Mouse (Mus musculus) adrenal gland, adult (tissue): ENCODE results near the gene Dnase2b.
A peak's percentile ranks its signal among the peaks of the same experiment; 100 is the strongest.

ENCODE experiments used
- DNase-seq, 2 experiments: peaks; one replicate each; pipeline ENCODE4 v3.0.0; 2022 to 2023; ENCODE audit warnings: low spot score in 1 of 2; ENCODE audit not compliant: inconsistent age in 2 of 2

Dnase2b gene

DNA sequence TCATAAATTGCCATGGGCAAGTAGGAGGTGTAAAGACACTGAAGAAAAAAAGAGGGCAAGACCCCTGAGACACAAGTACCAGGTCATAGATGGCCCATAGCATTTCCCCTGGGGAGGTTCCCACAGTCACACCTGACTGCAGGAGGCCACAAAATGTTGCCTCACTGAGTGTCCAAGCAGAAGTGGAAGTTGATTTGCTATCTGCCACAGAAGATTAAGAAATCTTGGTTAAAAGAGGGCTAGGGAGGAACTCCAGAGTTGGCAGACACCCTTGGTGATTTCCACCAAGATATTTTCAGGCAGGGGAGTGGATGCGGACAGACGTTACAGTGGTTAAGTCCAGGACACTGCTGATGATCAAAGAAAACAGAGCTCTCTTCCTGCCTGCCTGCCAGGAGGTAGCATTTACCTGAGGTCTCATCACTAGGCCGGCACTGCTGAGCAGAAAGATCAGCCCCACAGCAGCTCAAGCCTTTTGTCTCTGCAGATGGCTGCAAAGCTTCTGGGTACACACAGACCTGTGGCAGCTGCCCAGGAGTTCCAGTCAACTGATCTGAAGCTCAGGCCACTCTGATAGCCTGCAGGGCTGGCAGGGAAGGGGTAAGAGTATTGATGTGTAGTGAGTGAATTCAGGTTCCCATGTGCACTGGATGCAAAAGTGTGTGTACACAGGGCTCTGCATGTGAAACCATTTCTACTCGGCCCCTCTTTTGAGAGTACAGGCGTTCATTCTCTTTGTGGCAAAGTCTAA lies 1.3 kb upstream of the Dnase2b start:
- no peak for DNase-seq

DNA sequence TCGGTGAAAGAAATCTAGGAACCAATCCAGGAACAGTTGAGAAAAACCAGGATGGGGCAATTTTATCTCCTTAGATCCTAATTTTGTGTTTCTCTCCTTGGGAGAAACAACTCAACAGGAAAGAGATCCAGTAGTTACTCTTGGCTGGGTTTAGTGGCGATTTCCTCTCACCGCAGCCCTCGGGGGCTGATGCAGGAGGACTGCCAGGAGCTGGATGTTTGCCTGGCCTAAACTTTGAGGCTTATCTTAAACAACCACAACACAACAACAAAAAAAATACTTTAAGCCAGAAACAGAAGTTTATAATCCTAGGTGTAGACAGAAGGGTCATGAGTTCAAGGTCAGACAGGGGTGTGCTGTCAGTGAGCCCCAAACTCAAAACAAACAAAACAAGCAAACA lies 3.6 kb downstream of the Dnase2b start:
- no peak for DNase-seq

DNA sequence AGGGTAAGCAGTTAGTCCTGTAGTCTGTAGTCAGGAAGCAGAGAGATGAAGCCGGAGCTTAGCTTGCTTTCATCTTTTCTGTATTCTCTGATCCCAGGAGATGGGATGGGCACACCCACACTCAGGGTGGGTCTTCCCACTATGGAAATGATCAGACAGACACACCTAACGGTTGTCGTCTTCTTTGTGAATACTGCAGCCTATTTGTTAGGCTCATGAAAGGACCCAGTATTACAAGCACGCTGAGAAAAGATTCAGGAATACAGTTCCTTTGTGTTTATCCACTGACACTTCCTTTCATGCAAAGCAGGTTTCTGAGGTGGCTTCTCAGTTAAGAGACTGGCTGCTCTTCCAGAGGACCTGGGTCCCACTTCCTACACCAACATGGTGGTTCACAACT lies 4.1 kb downstream of the Dnase2b start:
- no peak for DNase-seq

DNA sequence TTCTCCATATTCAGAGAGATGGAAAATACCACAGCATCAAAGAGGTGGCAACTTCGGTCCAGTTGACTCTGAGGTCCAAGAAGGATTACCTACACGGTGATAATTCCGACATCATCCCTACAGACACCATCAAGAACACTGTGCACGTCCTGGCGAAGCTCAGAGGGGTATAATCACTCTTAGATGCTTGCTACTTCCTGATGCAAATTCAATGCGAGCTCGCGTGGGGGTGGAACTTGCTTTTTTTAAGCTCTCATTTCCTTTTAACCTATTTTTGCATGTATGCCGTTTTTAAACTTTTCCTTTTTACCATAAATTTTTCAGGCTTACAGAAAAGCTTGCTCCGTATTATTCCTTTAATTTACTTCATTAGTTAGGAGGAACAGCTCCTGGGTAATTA lies 5.1 kb downstream of the Dnase2b start:
- DNase-seq, result no peak

DNA sequence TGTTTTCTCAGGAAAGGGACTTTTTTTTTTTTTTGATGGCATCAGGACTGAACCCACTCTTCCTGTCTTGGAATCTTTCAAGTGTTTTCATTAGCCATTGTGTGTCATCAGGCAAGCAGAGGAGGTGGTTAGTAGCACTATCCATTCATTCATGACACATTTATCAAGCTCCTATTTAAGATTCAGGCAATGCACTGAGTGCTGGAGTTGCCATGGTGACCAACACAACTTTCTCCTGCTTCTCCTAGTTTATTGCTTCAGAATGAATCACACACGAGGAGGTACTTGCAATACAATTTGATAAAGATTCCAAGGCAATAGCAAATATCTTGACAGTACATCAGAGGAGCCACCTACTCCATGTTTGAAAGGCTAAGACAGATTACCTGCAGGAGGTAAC lies 8.0 kb downstream of the Dnase2b start:
- peak in 1 of 2 experiments; percentile 59 for DNase-seq

DNA sequence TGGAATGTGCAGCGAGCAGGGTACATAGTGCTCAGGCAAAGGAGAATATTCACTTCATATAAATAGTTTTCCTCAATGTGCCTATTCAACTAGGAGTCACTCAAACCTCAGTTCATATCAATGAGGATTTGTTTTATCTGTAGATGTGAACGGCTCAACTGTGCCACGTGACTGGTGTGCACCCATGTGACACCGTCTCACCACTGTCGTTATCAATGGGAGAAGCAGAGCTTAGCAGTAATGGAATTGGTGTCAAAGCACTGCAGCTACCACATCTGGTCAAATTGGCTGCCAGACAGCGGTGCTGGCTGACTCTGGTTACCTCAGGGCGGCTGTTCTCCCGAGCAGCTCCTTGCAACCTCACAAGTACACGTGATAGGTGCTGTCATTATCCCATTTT lies 10.7 kb downstream of the Dnase2b start:
- DNase-seq, result no peak

DNA sequence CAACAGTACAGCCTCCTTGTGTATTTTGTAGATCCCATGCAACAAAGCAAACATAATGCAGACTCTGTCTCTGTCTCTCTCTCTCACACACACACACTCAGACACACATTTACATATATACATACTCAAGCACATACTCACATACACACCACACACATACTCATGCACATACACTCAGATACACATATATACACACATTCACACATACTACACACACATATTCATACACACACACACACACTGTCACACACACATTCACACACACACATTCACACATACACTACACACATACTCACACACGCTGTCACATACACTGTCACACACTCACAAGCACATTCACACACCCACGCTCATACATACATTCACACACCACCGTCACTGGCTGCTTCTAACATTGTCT lies 12.9 kb downstream of the Dnase2b start:
- DNase-seq, result no peak

DNA sequence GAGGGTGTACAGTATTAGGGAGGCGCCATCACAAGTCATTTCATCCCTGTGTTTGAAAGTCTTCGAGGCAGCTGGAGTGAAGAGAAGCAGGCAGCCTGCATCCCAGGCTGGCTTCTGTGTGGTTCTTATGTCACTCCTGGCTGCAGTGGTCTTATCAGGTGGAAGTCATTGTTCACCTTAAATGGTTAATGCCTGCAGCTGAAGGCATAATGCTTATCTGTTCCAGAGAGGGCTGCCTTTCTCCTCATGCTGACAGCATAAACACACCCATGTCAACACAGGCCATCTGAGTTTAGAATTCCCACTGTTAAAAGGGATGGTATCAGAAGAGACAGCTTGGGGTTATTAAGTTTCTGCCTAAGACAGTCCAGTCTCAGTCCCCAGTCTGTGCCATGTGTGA lies 14.2 kb downstream of the Dnase2b start:
- no peak for DNase-seq

DNA sequence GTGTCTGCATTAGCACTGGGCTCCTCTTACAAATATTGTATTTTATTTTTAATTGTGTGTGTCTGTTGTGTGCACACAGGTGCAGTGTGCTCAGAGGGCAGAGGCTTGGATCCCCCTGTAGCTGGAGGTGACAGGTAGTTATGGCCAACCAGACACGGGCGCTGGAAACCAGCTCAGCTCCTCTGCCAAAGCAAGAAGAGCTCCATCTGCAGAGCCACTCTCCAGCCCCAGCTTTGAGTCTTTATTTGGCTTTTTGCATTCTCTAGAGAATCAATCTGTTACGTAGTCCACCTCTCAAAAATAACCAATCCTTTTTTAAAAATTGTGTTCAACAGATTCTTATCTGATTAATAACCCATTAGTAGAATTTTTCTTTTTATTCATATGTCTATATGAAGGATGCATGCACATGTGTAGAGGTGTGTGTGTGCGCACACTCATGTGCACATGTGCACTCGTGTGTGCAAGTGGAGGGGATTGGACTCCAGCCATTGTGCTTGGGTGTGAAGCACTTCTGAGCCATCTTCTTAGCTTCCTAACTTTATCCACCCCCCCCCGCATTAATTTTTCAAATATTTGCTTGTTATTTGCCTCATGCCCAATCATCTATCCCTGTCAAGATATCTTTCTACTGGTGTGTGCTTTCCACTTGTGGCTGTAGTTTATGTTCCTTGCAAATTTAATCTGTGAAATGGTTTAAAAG lies 16.0 kb downstream of the Dnase2b start:
- no peak for DNase-seq

DNA sequence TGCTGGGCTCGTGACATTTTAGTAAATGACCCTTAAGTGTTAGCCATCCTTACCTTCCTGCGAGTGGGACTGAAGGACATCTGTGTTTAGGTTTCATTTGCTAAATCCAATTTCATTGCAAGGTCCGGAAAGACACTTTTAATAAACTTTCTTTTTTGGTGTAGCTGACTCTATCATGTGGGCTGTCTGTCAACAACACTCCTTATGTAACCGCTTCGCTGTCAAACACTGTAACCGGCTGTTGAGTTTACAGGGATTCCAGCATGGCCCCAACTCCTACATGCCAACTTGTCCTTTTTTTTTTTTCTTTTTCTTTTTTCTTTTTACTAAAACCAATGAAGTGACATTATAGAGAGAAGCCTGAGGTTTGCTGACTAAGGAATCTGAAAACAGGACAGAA lies 17.0 kb downstream of the Dnase2b start:
- no peak for DNase-seq

DNA sequence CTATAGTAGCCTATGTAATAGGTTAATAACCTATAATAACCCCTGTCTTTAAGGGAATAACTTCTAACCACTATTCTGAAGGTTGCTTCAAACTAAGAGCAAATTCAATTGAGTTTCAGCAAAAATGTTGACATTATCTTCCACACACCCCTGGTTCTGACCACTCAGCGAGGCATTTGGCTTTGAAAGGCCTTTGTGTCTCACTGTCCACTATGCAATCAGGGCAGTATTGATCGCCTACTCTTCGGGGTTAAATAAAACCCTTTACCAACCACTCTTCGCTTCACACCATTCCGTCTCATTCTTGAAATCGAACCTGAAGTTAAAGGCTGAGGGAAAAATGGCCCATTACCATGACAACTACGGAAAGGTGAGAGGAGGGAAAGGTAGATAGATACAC lies 18.5 kb downstream of the Dnase2b start:
- no peak for DNase-seq

DNA sequence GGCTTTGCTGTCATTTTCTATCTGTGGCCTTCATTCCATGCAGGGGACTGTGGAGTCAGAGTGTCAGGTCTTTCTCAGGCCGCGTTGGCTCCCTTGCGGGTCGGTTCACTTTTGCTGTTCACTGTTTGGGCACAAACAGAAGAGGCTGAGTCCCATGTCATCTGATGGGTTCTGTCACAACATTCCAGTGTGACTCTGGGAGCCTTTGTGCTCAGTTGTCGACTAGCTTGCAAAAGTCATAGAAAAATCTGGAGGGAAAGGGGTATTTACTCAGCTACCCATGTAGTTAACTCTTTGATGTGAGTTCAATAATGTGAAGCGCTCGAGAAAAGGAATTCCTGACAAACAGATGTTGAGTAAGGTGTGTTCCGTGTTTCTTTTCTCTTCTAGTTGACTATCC lies 19.0 kb downstream of the Dnase2b start:
- no peak for DNase-seq

DNA sequence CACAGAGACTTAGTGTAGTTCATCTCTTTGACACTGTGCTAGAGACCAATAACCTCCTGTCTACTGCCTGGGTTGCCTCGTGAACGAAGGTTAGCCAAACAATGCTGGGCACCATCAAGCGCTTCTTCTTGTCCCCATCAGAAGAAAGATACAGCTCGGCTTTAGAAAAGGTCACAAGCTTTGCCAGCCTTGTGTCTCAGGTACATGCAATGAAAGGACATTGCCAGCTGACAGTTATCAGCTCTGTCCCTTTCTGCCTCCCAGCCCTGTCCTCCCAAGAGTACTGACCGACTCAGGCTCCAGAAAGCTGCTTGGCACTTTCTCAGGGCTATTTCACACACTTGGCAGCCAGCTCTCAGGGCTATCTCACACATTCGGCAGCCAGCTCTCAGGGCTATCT lies 20.0 kb downstream of the Dnase2b start:
- DNase-seq, result no peak

DNA sequence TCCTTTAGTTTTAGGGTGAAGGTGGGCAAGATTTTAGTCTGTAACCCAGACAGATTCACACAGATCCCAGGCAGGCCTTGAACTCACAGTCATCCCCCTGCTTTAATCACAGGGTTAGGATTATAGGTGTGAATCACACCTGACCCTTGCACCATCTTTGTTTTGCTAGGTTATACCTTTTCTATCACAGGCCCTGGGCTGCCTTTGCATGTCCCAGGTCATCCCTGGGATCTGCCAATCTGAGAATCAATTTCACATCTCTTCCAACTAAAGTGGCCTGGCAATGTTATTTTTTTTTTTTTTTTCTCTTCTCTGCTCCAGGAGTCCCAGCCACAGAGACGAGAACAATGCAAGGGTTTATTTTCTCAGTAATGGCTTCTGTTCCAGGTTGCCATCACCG lies 23.8 kb downstream of the Dnase2b start:
- DNase-seq, result no peak

DNA sequence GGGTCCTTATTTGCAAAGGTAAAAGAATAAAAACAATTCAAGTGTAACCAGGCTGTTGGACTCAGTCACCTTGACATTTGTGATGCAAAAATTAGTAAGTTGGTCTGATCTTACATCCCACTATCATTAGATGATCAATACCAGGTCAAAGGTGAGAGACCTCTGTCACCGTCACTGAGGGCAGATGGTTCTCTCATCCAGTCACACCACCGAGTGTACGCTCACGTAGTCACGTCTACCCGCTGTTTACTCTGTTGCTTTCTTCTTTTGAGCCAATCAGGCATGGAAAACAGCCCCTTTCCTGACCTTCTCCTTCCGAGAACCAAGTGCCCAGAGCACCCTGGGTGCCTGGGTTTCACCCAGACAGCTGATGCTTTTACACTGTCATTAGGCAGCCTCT lies 24.2 kb downstream of the Dnase2b start:
- DNase-seq, result no peak

DNA sequence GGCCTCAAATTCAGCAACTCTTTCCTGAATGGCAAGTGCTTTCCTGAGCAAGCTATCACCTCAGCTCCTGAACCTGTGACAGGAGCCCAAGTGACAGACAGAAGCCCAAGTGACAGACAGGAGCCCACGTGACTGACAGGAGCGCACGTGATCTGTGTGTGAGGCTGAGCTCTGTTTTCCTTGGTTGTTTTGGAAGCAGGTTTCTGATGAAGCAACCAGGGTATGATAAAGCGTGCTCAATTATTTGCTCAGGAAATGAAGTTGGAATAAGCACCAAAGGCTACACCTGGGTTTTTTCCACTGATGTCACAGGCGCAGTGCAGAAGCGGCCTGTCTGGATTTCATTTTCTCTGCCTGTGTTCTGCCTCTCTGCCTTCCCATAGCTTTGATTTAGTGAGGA lies 25.9 kb downstream of the Dnase2b start:
- peak in 1 of 2 experiments; percentile 34 for DNase-seq

DNA sequence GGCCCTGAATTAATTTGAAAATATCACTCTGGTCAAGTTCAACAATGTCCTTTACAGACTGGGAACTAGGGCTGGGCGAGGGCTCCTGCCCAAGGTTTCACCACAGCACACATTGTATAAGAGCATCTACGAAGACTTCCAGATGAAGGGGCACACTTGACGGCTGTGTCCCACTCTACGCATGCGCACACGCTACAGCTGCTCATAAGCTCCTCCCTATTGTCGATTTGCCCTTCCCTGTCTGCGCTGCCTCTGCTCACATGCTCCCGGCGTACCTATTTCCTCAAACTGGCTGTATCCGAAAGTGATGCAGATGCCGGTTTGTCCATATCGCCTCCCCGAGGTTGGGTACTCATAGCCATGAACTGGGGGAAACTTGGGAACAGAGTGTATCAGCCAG lies 28.8 kb downstream of the Dnase2b start:
- no peak for DNase-seq

DNA sequence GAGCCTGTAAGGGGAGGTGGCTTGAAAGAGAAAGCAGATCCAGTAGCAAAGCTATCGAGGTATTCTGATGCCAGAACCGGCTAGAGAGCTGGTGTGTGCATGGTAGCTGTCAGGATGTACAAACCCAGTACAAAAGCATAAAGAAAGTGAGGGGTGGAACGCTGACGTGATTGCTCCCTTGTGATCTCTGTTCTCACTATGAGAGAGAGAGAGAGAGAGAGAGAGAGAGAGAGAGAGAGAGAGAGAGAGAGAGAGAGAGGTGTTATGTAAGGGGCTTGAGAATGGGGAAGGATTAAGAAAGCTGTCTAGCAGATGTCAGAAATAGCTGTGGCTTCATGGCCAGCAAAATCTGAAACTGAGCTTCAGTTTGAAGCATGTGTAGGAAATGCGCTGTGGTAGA lies 31.5 kb downstream of the Dnase2b start:
- no peak for DNase-seq

DNA sequence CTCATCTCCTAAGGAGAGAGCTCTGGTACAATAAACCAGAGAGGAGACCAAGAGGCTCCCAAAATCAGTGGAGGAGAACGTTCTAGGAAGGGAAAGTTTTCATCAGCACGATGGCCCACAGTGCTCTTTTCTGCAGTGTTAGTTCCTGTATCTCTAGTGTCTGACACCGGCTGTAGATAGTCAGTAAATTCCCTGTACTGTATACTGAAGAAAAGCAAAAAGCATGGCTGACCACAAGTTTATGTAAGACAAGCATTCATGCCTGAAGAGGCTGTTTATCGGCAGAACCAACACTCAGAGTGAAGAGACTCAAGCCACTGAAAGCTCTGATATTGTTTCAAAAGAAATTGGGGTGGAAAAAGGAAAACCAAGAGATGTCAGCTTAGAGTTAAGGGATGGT lies 31.9 kb downstream of the Dnase2b start:
- DNase-seq, result no peak

DNA sequence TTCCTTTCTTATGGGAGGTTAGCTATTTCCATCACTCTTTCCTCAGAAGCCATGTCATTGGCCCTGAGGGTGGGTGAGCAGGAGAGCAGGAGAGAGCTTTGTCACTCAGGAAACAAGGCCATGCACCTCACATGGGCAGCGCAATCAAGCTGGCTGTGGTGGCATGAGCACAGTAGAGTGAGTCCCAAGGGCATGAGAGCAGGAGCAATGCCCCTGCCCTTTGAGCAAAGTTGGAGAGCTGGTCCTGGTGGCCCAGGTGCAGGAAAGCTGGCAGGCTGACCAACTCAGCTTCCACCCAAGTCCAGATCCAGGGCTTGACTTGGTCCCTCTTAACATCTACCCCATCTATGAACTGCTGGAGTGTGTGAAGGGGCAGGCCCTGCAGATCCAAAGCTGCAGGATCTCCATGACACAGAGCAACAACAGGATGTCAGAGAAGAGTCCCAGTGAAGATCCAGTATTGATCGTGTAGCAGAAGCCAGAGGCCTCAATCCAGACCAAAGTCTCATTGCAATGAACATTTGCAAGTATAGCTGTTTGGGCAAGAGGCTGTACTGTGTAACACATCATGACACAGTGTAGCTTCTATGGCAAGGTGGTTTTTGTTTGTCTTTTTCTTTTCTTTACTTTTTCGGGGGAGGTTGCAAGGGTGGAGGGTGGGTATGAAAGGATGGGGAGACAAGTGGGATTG lies 35.2 kb downstream of the Dnase2b start:
- no peak for DNase-seq

DNA sequence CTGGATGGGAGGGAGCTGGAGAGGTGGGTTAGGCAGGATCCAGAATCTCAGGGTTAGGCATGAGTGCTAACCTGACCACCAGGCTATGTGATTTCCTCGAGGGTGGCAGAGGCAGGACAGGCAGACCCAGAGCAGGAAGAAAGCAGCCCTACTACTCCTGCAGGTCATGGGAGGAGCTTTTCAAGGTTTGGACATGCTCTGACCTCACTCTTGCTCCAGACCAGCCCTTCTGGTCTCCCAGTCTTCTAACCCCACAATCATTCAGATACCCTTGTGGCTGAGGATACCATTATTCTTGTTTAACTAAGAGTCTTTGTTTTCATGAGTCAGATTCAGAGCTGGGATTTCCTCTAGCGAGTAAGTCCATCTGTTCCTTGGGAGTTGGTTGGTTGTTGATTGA lies 37.8 kb downstream of the Dnase2b start:
- no peak for DNase-seq

DNA sequence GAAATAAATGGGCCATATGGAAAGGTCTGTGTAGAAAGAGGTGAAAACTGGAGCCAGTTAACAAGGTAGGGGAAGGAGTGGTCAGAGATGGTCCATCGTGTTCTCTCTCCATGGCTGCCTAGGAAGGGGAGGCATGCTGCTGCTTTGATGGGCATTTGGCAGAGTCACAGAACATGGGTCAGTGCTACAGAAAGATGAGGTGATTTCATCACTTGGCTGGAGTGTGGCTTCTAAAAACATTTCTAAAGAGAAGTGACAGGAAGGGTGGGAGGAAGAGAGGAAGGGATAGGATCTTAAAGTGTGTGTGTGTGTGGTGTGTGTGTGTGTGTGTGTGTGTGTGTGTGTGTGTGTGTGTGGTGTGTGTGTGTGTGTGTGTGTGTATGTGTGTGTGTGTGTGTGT lies 44.1 kb downstream of the Dnase2b start:
- peak; percentile 21 to 36 for DNase-seq
